Mouse (Mus musculus): ENCODE data around the gene Oasl1.
"Not testable (repeated sequence)": the region's sequence is repeated elsewhere in the genome, so short reads cannot be mapped to it uniquely, and the experiment has no call there.

Gene Oasl1

DNA sequence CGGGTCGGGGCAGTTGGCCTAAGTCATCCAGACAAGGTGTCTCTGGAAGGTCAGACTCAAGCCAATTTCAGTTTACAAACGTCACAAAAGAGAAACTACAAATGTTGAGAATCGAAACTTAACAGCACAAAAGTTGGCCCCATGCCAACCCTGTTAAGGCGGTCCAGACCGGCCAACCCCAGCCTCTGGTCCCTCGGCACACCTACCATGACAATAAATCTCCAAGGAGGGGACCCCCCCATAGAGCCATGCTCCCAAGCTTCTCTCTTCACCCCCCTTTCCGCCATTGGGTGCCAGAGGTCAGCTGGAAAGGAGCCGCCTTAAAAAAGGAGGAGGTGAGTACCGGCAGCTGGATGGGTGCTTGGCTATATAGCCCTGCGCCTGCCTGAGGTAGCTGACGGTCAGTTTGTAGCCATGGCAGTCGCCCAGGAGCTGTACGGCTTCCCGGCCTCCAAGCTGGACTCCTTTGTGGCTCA, at the start of gene Oasl1:
Oasl1 (plus strand) TSS at position 243 of the 476 bp plus-strand sequence.
- no peak for DNase-seq (ENCODE audit: low read depth, low spot score)

GRCm38 (mm10) chr5:114875858-114876257, 47.2 kb upstream of the Oasl1 start:
- DNase-seq (ENCODE audit: low read depth, low spot score) = no peak

GRCm38 (mm10) chr5:114876331-114876730, 46.7 kb upstream of the Oasl1 start:
- no peak for DNase-seq (ENCODE audit: low read depth, low spot score)

DNA sequence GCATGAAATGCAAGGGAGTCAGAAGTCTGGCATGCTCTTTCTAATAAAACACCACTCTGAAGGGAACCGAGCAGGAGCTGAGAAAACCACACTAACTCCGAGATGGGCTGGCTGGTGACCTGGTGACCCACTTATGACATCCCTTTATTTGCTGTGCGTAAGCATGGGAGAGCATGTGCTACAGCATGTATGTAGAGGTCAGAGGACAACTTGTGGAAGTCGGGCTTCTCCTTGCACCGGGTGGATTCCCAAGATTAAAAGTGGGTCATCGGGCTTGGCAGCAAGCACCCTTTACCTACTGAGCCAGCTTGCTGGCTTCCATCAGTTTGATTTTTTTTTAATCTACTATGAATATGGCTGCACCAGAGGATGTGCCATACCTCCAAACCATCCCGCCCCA, 45.6 kb upstream of the Oasl1 start:
- DNase-seq (ENCODE audit: low read depth, low spot score) = no peak

DNA sequence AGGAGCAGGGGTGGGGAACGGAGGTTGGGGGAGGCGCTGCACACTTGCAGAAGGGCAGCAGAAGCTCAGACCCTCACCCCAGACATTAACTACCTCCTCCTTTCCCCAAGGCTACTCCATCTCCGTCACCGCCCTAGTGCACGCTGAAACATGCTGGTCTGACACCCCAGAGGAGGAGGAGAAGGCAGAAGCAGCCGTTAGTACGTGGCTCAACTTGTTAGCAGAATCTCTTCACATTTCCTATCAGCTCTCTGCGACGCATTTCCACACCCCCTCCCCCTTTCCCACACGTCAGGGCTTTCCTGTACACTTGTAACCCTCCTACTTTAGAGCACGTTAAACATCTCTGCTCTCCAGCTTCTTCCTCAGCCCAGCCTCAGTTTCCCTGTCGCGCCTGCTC, 43.6 kb upstream of the Oasl1 start:
- no peak for DNase-seq (ENCODE audit: low read depth, low spot score)

DNA sequence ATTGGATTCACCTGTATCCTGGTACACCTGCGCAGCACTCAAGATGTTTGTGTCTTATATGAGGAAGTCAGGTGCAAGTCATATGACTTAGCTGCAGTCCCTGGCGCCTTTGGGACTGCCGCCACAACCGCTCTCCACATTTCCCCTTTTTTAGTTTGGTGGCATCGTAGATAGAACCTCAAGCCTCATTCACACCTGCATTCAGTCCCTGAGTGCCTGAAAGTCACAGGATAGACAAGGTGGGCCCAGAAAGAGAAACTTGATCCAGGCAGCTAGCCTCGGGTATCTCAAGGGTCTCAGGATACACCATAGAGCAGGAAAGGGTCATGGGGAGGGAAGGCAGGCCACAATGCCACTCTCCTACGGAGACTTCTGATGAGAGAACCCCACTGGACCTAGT, 40.7 kb upstream of the Oasl1 start:
- not testable (repeated sequence) for DNase-seq (ENCODE audit: low read depth, low spot score)

DNA sequence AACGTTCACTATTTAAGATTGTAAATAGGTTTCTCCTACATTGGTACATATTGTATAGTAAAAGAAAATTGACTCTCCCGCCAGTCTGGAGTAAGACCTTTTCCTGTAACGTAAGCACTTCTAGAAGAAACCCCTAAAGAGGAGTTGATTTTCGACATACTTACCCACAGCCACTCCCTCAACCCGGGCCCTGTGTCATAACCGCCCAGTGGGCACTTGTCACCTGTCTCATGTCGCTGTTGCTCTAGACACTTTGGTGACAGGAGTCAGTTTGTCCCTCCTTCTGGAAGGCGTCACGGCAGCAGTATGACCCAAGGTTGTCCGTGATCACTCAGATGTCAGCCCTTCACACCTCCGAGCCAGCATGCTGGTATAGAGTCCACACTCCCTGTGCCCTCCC, 40.0 kb upstream of the Oasl1 start:
- no peak for DNase-seq (ENCODE audit: low read depth, low spot score)

DNA sequence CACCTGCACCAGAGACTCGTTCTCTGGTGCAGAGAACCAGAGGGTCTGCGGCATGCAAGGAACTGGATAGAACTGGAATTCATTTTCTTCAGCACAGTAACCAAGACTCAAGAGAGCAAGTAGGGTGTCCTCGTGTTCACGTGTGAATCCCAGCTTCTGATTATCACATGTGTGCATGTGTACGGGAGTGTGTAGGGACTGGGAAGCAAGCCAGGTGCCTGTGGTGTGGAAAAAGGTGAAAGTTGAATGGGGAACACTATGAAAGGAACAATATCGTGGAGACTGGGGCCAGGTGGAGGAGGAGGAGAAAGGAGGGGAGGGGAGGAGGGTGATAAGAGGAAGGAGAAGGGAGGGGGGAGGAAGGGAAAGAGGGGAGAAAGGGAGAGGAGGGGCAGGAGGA, 36.2 kb upstream of the Oasl1 start:
- DNase-seq (ENCODE audit: low read depth, low spot score) = no peak

- no peak for DNase-seq (ENCODE audit: low read depth, low spot score)
These were observed 34.0 kb upstream of the Oasl1 start for GRCm38 (mm10) chr5:114888995-114889394.

DNA sequence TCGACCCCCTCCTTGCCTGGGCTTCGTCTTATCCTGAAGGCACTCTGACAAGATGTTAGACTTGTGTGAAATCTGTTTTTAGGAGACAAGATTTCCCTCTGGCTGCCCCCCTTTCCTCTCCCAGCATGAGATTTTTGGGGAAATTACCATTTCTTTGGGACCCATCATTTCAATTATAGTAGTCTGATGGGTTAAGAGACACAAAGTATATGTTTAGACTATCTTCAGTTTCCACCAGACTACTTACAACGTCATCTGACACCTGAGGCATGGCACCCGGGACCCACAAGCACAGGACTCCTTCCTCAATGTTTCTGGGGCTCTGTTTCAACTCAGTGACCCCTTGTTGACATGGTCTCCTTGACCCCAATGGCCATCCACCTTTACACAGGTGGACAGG, 27.5 kb upstream of the Oasl1 start:
- DNase-seq (ENCODE audit: low read depth, low spot score) = no peak

DNA sequence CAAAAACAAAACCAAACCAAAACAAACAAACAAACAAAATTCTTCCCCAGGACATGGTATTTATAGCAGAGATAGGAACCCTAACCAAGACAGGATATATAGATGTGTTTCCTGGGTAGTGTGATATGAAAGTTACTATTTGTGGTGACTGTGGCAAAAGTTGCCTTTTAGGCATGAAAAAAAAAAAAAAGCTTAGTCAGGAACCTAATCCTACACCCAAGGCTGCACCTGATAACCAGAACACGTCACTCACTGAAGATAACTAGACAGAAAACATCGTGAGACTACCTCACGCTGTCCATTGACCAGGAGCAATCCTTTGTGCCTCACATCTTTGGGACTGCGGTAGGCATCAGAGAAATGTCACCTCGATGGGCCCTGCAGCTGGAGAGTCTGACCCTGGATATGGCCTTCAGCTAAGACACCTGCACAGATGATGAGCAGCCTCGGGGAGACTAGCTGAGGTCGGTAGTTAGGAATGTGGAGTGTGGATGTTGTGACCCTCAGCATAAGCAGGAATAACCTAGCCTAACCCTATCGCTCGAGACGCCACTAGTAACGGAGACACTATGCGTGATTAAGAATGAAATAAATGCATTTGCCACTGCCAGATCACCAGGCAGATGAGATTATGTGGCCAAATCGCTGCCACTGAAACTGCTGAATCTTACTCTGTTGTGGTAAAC, 26.2 kb upstream of the Oasl1 start, which contains the start of gene Oasl2:
Oasl2 (plus strand) TSS at position 249 of the 686 bp plus-strand sequence.
- no peak for DNase-seq (ENCODE audit: low read depth, low spot score)

DNA sequence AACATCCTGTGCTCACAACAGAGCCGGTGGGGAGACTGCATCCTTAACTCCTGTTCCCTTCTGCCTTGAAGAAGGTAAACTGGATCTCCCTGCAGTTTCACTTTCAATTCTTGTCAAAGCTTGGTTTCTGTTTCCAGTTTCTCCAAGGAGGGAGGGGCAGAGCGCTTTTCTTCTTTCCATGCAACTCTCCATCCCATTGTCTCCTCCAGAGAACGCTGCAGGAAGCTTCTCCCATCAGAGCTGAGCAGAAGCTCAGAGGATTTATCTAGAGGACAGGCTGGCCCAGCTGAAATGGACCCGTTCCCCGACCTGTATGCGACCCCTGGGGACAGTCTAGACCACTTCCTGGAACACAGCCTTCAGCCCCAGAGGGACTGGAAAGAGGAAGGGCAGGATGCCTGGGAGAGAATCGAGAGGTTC, 25.7 kb upstream of the Oasl1 start:
- peak; percentile 18 for DNase-seq (ENCODE audit: low read depth, low spot score)

GRCm38 (mm10) chr5:114898857-114899256, 24.2 kb upstream of the Oasl1 start:
- no peak for DNase-seq (ENCODE audit: low read depth, low spot score)

GRCm38 (mm10) chr5:114902413-114902812, 20.6 kb upstream of the Oasl1 start:
- DNase-seq (ENCODE audit: low read depth, low spot score) = peak; percentile 27

DNA sequence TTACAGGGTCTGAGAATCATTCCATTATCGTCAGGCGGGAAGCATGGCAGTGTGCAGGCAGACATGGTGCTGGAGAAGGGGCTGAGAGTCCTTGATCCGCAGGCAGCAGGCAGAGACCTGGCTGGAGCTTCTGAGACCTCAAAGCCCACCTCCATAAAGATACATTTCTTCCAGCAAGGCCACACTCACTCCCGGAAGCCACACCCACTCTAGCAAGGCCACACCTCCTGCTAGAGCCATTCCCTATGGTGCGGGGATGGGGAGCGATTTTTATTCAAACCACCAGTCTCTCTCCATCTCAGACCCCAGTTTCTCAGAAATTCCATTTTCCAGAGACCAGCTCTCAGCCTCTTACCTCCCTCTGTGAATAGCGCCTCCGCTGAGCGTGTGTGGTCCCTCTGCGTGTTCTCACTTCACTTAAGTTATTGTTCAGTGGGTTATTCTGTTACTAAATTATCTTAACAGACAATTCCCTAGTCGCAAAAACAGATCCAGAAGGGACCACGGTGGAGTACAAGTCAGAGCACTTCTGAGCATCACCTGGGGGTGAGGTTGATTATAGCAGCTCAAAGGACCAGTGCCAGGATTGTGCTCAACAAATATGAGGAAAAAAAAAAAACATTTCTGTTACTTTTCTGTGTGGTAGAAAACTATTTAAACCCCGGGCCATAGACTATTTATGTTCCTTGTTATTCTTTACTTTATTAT, 14.3 kb upstream of the Oasl1 start:
- DNase-seq (ENCODE audit: low read depth, low spot score) = no peak

- DNase-seq (ENCODE audit: low read depth, low spot score) = no peak
These were observed 9.4 kb upstream of the Oasl1 start for GRCm38 (mm10) chr5:114913686-114914085.

DNA sequence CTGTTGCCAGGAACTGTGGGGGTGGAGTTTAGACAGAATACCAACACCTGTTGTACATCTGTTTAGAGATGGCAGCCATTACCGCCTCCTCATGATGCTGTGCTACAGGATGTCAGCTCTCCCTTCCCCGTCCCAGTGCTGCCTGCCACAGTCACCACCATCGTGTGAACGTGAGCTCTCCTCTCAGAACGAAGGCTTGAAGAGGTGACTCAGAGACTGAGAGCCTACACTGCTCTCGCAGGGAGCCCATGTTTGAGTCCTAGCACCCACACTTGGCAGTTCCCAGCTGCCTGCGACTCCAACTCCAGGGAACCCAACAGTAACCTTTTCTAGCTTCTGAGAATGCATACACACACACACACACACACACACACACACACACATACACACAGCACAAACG, 8.2 kb upstream of the Oasl1 start:
- peak; percentile 70 for DNase-seq (ENCODE audit: low read depth, low spot score)

DNA sequence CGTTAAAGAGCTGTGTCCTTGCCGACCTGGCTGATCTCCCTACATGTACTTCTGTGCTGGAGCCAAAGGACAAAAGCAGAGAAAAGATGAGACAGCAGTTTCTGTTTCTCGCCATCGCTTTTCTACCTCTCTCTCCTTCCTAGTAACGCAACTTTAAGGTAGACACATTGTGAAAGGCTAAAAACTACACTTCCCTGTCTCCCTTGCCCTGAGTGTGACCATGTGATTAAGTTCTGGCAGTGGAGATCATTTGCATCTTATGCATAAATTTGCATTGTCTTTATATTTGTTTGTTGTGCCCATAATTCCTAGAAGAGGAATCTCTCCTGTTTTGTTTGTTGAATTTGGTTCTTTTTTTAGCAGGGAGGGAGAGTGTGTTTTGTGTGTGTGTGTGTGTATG, 7.2 kb upstream of the Oasl1 start:
- DNase-seq (ENCODE audit: low read depth, low spot score) = no peak

GRCm38 (mm10) chr5:114916777-114917176, 6.3 kb upstream of the Oasl1 start:
- DNase-seq (ENCODE audit: low read depth, low spot score) = no peak

DNA sequence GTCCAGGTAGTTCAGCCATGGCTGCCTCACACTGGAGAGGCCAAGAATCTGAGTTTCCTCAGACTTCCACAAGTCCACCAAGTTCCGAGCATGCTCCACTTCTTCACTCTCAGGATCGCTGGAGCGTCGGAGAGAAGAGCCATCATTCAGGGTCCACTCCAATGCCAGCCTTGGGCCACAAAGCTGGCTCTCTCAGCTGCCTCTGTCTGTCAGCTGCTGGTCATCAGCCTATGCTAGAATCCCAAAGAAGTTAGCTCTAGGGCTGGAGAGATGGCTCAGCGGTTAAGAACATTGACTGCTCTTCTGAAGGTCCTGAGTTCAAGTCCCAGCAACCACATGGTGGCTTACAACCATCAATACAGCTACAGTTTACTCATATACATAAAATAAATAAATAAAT, 5.7 kb upstream of the Oasl1 start:
- DNase-seq (ENCODE audit: low read depth, low spot score) = not testable (repeated sequence)

- DNase-seq (ENCODE audit: low read depth, low spot score) = peak; percentile 35
These were observed 1.3 kb upstream of the Oasl1 start for GRCm38 (mm10) chr5:114921551-114922365.

GRCm38 (mm10) chr5:114922366-114922731, 691 bp upstream of the Oasl1 start:
- DNase-seq (ENCODE audit: low read depth, low spot score) = no peak
